Mouse (Mus musculus) brain, embryonic 14.5 days (tissue): ENCODE measurements around the gene Hoxa5.

Experiments
- CTCF ChIP-seq: fragments of 200-500 bp; IDR thresholded peaks from 2 replicates; pipeline ENCODE4 v1.5.1; 2012; ENCODE audit warnings: inconsistent platforms, mild to moderate bottlenecking, moderate library complexity, borderline replicate concordance; ENCODE audit not compliant: insufficient read depth, insufficient read length; ENCODE audit errors: extremely low read depth
- POLR2A ChIP-seq: fragments of 200-500 bp; IDR thresholded peaks from 2 replicates; pipeline ENCODE4 v1.6.1; 2012; ENCODE audit warnings: mild to moderate bottlenecking, inconsistent platforms, borderline replicate concordance; ENCODE audit not compliant: poor library complexity, insufficient read depth, insufficient read length, severe bottlenecking; ENCODE audit errors: extremely low read depth

DNA sequence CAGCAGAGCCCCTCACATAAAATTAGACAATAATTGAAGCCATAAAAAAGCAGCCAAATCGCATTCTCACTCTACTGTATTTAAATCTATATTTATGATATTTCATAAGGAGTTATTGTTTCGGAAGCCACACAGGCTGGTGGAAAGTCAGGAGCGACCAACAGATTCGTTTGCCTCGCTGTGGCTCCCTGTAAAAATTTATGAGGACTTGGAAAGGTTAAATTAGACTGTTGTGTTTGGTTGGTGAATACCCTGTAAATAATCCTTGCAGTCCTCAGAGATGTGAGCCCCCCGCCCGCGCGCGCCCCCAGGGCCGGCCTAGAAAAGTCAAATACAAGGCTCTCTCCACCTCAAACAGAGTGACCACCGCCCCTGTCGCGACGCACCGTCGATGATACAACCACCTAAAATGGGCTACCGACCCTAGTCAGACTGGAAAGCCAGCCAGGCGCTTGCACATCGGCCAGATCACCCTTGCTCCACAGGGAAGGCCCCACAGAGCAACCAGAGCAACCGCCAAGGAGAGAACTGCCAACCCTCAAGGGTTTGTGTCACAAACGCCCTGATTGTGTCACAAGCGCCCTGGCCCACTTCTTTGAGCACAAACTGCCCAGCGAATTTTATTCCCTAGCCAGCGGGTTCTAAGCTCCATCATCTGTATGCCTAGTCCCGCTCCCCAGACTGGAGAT lies 22.3 kb upstream of the Hoxa5 start:
- TF ChIP-seq CTCF (no peak), POLR2A (no peak)
